Mouse (Mus musculus): Measurements from ENCODE around the gene Zcchc8.

The Zcchc8 gene

GRCm38 (mm10) chr5:123683377-123684220 lies 37.3 kb downstream of the Zcchc8 start:
- DNase-seq = peak; percentile 62 to 63

GRCm38 (mm10) chr5:123683043-123683376 lies 37.9 kb downstream of the Zcchc8 start:
- DNase-seq = peak; percentile 54 to 60

GRCm38 (mm10) chr5:123682372-123682771 lies 38.5 kb downstream of the Zcchc8 start:
- peak in 1 of 2 experiments; percentile 33 for DNase-seq

GRCm38 (mm10) chr5:123679546-123680263 lies 41.2 kb downstream of the Zcchc8 start:
- no peak for DNase-seq

- no peak for DNase-seq
Observed at GRCm38 (mm10) chr5:123679106-123679505, 41.8 kb downstream of the Zcchc8 start.

GRCm38 (mm10) chr5:123675717-123676116 lies 45.2 kb downstream of the Zcchc8 start:
- DNase-seq = no peak

- DNase-seq = peak; percentile 45 to 80
Observed at GRCm38 (mm10) chr5:123675221-123675620, 45.7 kb downstream of the Zcchc8 start.

GRCm38 (mm10) chr5:123671473-123671820 lies 49.5 kb downstream of the Zcchc8 start:
- DNase-seq = no peak

- peak; percentile 47 to 68 for DNase-seq
Observed at GRCm38 (mm10) chr5:123670800-123671472, 50.0 kb downstream of the Zcchc8 start.

- DNase-seq = no peak
Observed at GRCm38 (mm10) chr5:123669991-123670799, 50.7 kb downstream of the Zcchc8 start.

- DNase-seq = no peak
Observed at GRCm38 (mm10) chr5:123667915-123668314, 53.0 kb downstream of the Zcchc8 start.

GRCm38 (mm10) chr5:123665956-123666355 lies 54.9 kb downstream of the Zcchc8 start:
- DNase-seq = no peak

- no peak for DNase-seq
Observed at GRCm38 (mm10) chr5:123664329-123664728, 56.6 kb downstream of the Zcchc8 start.

- peak; percentile 50 to 73 for DNase-seq
Observed at GRCm38 (mm10) chr5:123662059-123662458, 58.8 kb downstream of the Zcchc8 start.

GRCm38 (mm10) chr5:123661602-123662001 lies 59.3 kb downstream of the Zcchc8 start:
- peak in 1 of 2 experiments; percentile 24 for DNase-seq

GRCm38 (mm10) chr5:123657651-123658050 lies 63.2 kb downstream of the Zcchc8 start:
- peak; percentile 52 to 66 for DNase-seq

GRCm38 (mm10) chr5:123654937-123655336 lies 66.0 kb downstream of the Zcchc8 start:
- DNase-seq = peak in 1 of 2 experiments; percentile 34

GRCm38 (mm10) chr5:123653287-123653801 lies 67.6 kb downstream of the Zcchc8 start:
- no peak for DNase-seq

GRCm38 (mm10) chr5:123650825-123651224 lies 70.1 kb downstream of the Zcchc8 start:
- DNase-seq = no peak
